Mouse (Mus musculus) lung, postnatal 10 days (tissue): ENCODE measurements at regions not wholly inside any gene's neighbourhood (a gene's known extent, or its start where the extent isn't known, plus 50 kb on each side); places are given as distances from the start of the nearest gene placed in this dataset.

ENCODE experiments used
- DNase-seq: peaks from one replicate; pipeline ENCODE4 v3.0.0; 2021

GRCm38 (mm10) chr7:139741246-139741903 is 57.8 kb upstream of the Cfap46 start:
- no peak for DNase-seq

GRCm38 (mm10) chr7:139746803-139747202 is 63.2 kb upstream of the Cfap46 start:
- peak; percentile 41 for DNase-seq

- no peak for DNase-seq
Observed at GRCm38 (mm10) chr7:139747290-139748067, 63.9 kb upstream of the Cfap46 start.

GRCm38 (mm10) chr7:139755004-139755403 is 71.4 kb upstream of the Cfap46 start:
- DNase-seq, result no peak

- no peak for DNase-seq
Observed at GRCm38 (mm10) chr7:139762522-139762921, 71.5 kb upstream of the Adgra1 start.

GRCm38 (mm10) chr7:139763241-139763640 is 70.7 kb upstream of the Adgra1 start:
- no peak for DNase-seq

GRCm38 (mm10) chr7:139766296-139766695 is 67.7 kb upstream of the Adgra1 start:
- no peak for DNase-seq

- no peak for DNase-seq
Observed at GRCm38 (mm10) chr7:139769167-139769566, 64.8 kb upstream of the Adgra1 start.

- no peak for DNase-seq
Observed at GRCm38 (mm10) chr7:139777243-139777642, 56.7 kb upstream of the Adgra1 start.

- no peak for DNase-seq
Observed at GRCm38 (mm10) chr7:139779876-139780275, 54.1 kb upstream of the Adgra1 start.

GRCm38 (mm10) chr7:139781513-139781912 is 52.5 kb upstream of the Adgra1 start:
- no peak for DNase-seq
